Mouse (Mus musculus): ENCODE data around the gene Zdhhc3.

Zdhhc3 gene

DNA sequence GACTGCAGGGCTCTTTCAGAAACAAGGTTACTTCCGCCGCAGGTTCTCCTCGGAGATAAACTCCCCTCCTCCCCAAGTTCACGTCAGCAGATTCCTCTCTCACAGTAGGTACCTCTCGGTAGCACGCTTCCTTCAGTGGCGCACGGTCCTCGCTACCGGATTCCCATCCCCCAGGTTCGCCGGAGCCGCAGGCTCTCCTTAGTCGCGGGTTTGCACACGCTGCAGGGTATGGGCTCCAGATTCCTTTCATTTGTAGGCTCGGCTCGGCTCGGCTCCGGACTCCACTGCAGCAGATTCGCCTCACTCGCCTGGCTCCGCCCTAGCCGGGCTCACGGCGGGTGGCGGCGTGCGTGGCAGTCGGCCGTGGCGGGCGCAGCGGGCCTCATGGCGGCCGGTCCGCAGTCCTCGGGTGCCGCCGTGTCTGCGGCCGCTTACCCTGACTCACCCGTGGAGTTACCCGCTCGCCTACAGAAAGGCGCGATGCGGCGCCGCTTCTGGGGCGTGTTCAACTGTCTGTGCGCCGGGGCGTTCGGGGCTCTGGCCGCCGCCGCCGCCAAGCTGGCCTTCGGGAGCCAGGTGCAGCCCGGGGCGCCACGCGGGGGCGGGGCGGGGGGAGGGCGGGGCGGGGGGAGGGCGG is 91.9 kb downstream of the Zdhhc3 start, which contains the start of gene Tmem42:
Gene Tmem42 (plus strand): TSS at position 332 of the 637 bp plus-strand sequence.
- DNase-seq (ENCODE audit: low read depth, low spot score): peak; percentile 76

All from retina, postnatal 7 days (tissue).